Mouse (Mus musculus): ENCODE results near the gene Spata16.

DNA sequence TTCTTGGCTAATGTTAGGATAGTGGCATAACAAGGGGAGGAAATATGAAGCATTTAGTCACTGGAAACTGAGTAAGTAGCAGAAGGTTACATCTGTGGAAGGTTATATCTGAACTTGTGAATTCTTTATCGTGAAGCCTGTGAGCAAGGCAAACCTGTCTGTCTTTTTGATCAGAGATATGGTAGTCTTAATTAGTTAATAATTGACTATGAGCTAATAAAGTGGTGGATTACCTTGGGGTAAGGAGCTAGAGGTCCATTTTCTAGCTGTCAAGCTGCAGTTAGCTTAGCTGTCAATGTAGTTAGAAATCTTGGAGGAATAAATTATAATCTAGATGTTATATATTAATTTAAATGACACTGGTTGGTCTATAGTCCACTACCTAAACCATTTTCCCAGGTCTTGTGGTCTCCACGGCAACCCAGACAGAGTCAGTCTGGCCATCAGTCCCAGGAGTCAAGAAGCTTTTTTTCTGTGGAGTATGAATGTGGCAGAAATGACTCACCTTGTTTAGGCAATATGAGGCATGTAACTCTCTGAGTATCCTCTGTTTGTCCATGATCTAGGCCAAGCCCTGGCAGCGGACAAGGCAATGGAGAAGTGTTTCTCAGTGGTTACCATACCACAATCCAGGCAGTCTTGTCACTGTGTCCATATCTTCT is 331.6 kb downstream of the Spata16 start:
- TF ChIP-seq POLR2A (IDR thresholded peaks at IDR 0.05; ENCODE audit: insufficient read depth, low read depth, low read length) (no peak), CTCF (IDR thresholded peaks at IDR 0.05; ENCODE audit: insufficient read depth, low read depth, low read length) (no peak)
